Mouse (Mus musculus): ENCODE results near the gene Gm3411. TPM values are rescaled to one million over a fixed set of nuclear protein-coding genes. Genes with fewer than 3 reads are reported as not detected.
A peak's percentile ranks its signal among the peaks of the same experiment; 100 is the strongest.
"Not testable (repeated sequence)": the region's sequence is repeated elsewhere in the genome, so short reads cannot be mapped to it uniquely, and the experiment has no call there.

Gm3411 gene
- not detected in 2 replicates for polyA plus RNA-seq (2015; fragmentation: Nextera tagmentation; extraction: Ambion mirVana)

- peak within 1 kb of the TSS; percentile 28; the same call in 1 of the 2 replicates for H3K4me3 ChIP-seq (replicated peaks)
- H3K36me3 ChIP-seq; H3K9me3 ChIP-seq (replicated peaks); H3K27me3 ChIP-seq; H3K27ac ChIP-seq; H3K4me1 ChIP-seq (replicated peaks); DNase-seq; ATAC-seq (ENCODE audit: low read depth); H3K9ac ChIP-seq: not testable (repeated sequence)
- 3% methylated on average over 48 of the region's 57 CpGs for WGBS (ENCODE audit: insufficient replicate concordance)
- peak within 1 kb of the TSS; percentile 41 for H3K4me2 ChIP-seq
These were observed at the start of gene Gm3411 for GRCm38 (mm10) chr14:6286931-6287715. Gene Gm3411, minus strand, starts transcription at chr14:6287250.

- WGBS (ENCODE audit: insufficient replicate concordance), result 58% methylated on average over 2 of the region's 2 CpGs
- not testable (repeated sequence) for H3K27ac ChIP-seq; H3K9me3 ChIP-seq (replicated peaks); H3K4me1 ChIP-seq (replicated peaks); H3K9ac ChIP-seq; H3K27me3 ChIP-seq; H3K36me3 ChIP-seq; ATAC-seq (ENCODE audit: low read depth); DNase-seq; H3K4me2 ChIP-seq; H3K4me3 ChIP-seq (replicated peaks)
These were observed 17.7 kb upstream of the Gm3411 start, which contains the start of gene Gm21103 for GRCm38 (mm10) chr14:6304743-6305142. Gene Gm21103, minus strand, starts transcription at chr14:6304843.

- not testable (repeated sequence) for ATAC-seq (ENCODE audit: low read depth); H3K27ac ChIP-seq; DNase-seq; H3K9me3 ChIP-seq (replicated peaks); H3K4me3 ChIP-seq (replicated peaks); H3K4me2 ChIP-seq; H3K9ac ChIP-seq; H3K4me1 ChIP-seq (replicated peaks); H3K36me3 ChIP-seq; H3K27me3 ChIP-seq
- 59% methylated on average over 2 of the region's 2 CpGs for WGBS (ENCODE audit: insufficient replicate concordance)
These were observed 67.9 kb downstream of the Gm3411 start, which contains the start of gene Gm21560 for GRCm38 (mm10) chr14:6219192-6219591. Gene Gm21560, minus strand, starts transcription at chr14:6219292.

Other genes starting within 250 kb of the Gm3411 start
- gene Gm6337, start 229.0 kb downstream of the Gm3411 start, polyA plus RNA-seq (2015; fragmentation: Nextera tagmentation; extraction: Ambion mirVana), result not detected in 2 replicates
- gene Gm8206, start 193.3 kb downstream of the Gm3411 start, polyA plus RNA-seq (2015; fragmentation: Nextera tagmentation; extraction: Ambion mirVana), result not detected in 2 replicates
- gene Gm3468, start 178.6 kb downstream of the Gm3411 start, polyA plus RNA-seq (2015; fragmentation: Nextera tagmentation; extraction: Ambion mirVana), result 0.08 and 0.09 TPM in 2 replicates
- gene Gm3476, start 161.4 kb downstream of the Gm3411 start, polyA plus RNA-seq (2015; fragmentation: Nextera tagmentation; extraction: Ambion mirVana), result not detected in 2 replicates
- not detected in 2 replicates for gene Gm21560, start 68.0 kb downstream of the Gm3411 start, polyA plus RNA-seq (2015; fragmentation: Nextera tagmentation; extraction: Ambion mirVana)
- gene Gm21103, start 17.6 kb upstream of the Gm3411 start, polyA plus RNA-seq (2015; fragmentation: Nextera tagmentation; extraction: Ambion mirVana), result not detected in 2 replicates
- not detected in 2 replicates for gene Gm3618, start 56.4 kb upstream of the Gm3411 start, polyA plus RNA-seq (2015; fragmentation: Nextera tagmentation; extraction: Ambion mirVana)
- gene Gm16440, start 103.1 kb upstream of the Gm3411 start, polyA plus RNA-seq (2015; fragmentation: Nextera tagmentation; extraction: Ambion mirVana), result not detected in 2 replicates
- not detected in 2 replicates for gene Gm3591, start 125.2 kb upstream of the Gm3411 start, polyA plus RNA-seq (2015; fragmentation: Nextera tagmentation; extraction: Ambion mirVana)
- not detected in 2 replicates for gene Gm3594, start 157.4 kb upstream of the Gm3411 start, polyA plus RNA-seq (2015; fragmentation: Nextera tagmentation; extraction: Ambion mirVana)

Data from liver, embryonic 13.5 days (tissue).